In genomic region chr3:152348011-152348830, GRCm38 (mm10) we compare ENCODE assay signal across 13 mouse cellular contexts. TPM values are rescaled to one million over a fixed set of nuclear protein-coding genes. Genes with fewer than 3 reads are reported as not detected.
DNase-seq lines count a peak whose midpoint lies in the region; ATAC-seq lines count a peak whose summit lies in the region.
"Had no signal": no experiment of that assay in that cellular context is flagged by ENCODE, and none has a peak within 500 bp of the region (broad histone marks: within the 10 kb centered on the region; RNA-seq: fewer than 3 reads in every experiment).

No protein-coding gene starts in this region.

- H3K4me1 ChIP-seq in heart, embryonic 15.5 days (replicated peaks), result peaks cover 23% of the 10 kb centered on the region
- peaks cover 63% of the 10 kb centered on the region for H3K4me1 ChIP-seq in liver, embryonic 12.5 days

- no peak overlapping the region for H3K4me3 ChIP-seq in heart, embryonic 15.5 days
- peak overlapping the region; percentile 8; the same call in 1 of the 2 replicates for H3K4me3 ChIP-seq in liver, embryonic 12.5 days

- H3K27me3 ChIP-seq in heart, embryonic 15.5 days, result no peaks in the 10 kb centered on the region
- H3K27me3 ChIP-seq in liver, embryonic 12.5 days (replicated peaks), result no peaks in the 10 kb centered on the region
- H3K27me3 ChIP-seq: forebrain, embryonic 15.5 days; midbrain, embryonic 12.5 days had no signal

- no peak for ATAC-seq in heart, embryonic 15.5 days (replicated peaks; ENCODE audit: insufficient number of reproducible peaks, insufficient read depth, low FRiP score, low read depth)
- no peak for ATAC-seq in liver, embryonic 12.5 days
- ATAC-seq: forebrain, embryonic 15.5 days had no signal

- 0 out of 2 replicates have a peak overlapping the region, but pooled peaks have one; percentile 3 for H3K4me2 ChIP-seq in heart, embryonic 15.5 days
- H3K4me2 ChIP-seq in liver, embryonic 12.5 days, result peak overlapping the region; percentile 78

- H3K9me3 ChIP-seq in heart, embryonic 15.5 days (replicated peaks), result no peaks in the 10 kb centered on the region
- H3K9me3 ChIP-seq in liver, embryonic 12.5 days (replicated peaks), result no peaks in the 10 kb centered on the region
- H3K9me3 ChIP-seq: forebrain, embryonic 15.5 days; G1E; midbrain, embryonic 12.5 days had no signal

- no peaks in the 10 kb centered on the region for H3K36me3 ChIP-seq in heart, embryonic 15.5 days
- H3K36me3 ChIP-seq in liver, embryonic 12.5 days, result peaks cover 12% of the 10 kb centered on the region
- H3K36me3 ChIP-seq: forebrain, embryonic 15.5 days; midbrain, embryonic 12.5 days had no signal

- no peak overlapping the region for H3K27ac ChIP-seq in heart, embryonic 15.5 days
- no peak overlapping the region for H3K27ac ChIP-seq in liver, embryonic 12.5 days
- H3K27ac ChIP-seq: forebrain, embryonic 15.5 days; midbrain, embryonic 12.5 days had no signal

- 83% methylated on average over 10 of the region's 10 CpGs for WGBS in heart, embryonic 15.5 days
- 80% methylated on average over 10 of the region's 10 CpGs for WGBS in liver, embryonic 12.5 days (ENCODE audit: insufficient replicate concordance)

- no peak overlapping the region for H3K9ac ChIP-seq in heart, embryonic 15.5 days
- H3K9ac ChIP-seq in liver, embryonic 12.5 days, result no peak overlapping the region

- no peak for DNase-seq in heart, adult 11 months
- peak; percentile 41 for DNase-seq in ovary, adult 18-20 months (ENCODE audit: low spot score)
- DNase-seq in ovary, postnatal 36 days (ENCODE audit: low spot score), result no peak
- DNase-seq in spleen, adult 18-20 months, result no peak
- no peak for DNase-seq in spleen, postnatal 36 days (ENCODE audit: low spot score in 2 of 2)
- DNase-seq: cerebellum, postnatal 36 days; kidney, adult 18-20 months; thymus, postnatal 36 days had no signal

RNA-seq across cellular contexts. Expression of gene Usp33, which starts 1.9 kb away (rescaled TPM):
- 25.0 and 29.2 TPM in 2 replicates for polyA plus RNA-seq in heart, embryonic 15.5 days (2015; fragmentation: Nextera tagmentation; extraction: Ambion mirVana)
- 30.1 and 30.9 TPM in 2 replicates for polyA plus RNA-seq in liver, embryonic 12.5 days (2016; fragmentation: Nextera tagmentation; extraction: Ambion mirVana)

RNA-seq across cellular contexts. Expression of gene Miga1, which starts 8.0 kb away (rescaled TPM):
- 12.8 and 13.4 TPM in 2 replicates for polyA plus RNA-seq in heart, embryonic 15.5 days (2015; fragmentation: Nextera tagmentation; extraction: Ambion mirVana)
- 7.1 and 9.1 TPM in 2 replicates for polyA plus RNA-seq in liver, embryonic 12.5 days (2016; fragmentation: Nextera tagmentation; extraction: Ambion mirVana)

RNA-seq across cellular contexts. Expression of gene Zzz3, which starts 47.1 kb away (rescaled TPM):
- 22.7 and 27.0 TPM in 2 replicates for polyA plus RNA-seq in heart, embryonic 15.5 days (2015; fragmentation: Nextera tagmentation; extraction: Ambion mirVana)
- polyA plus RNA-seq in liver, embryonic 12.5 days (2016; fragmentation: Nextera tagmentation; extraction: Ambion mirVana), result 23.5 and 25.7 TPM in 2 replicates
